In the genomic region with DNA sequence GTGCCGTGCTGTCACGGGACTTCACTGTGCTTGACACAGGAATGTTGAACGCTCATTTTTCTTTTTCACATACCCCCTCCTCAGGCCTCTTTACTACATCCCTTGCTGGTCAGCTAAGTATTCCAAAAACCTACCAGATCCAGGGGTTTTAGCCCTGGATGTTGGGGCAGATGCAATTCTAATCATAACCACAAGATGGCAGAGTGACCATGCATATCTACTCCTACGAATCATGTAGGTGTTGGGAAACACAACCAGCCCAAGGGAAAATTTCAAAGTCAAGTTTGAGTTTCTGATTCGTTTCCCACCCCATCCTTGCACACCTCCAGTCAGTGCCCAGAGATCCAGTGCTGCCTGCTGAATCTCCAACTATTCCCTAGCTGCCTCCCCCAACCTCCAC, we compare ENCODE assay signal across 9 mouse cellular contexts. TPM values are rescaled to one million over a fixed set of nuclear protein-coding genes. Genes with fewer than 3 reads are reported as not detected.
DNase-seq lines count a peak whose midpoint lies in the region; ATAC-seq and TF ChIP-seq lines count a peak whose summit lies in the region.
"Had no signal": no experiment of that assay in that cellular context is flagged by ENCODE, and none has a peak within 500 bp of the region (broad histone marks: within the 10 kb centered on the region; RNA-seq: fewer than 3 reads in every experiment).

No protein-coding gene starts in this region.

- TF ChIP-seq CTCF in cortical plate, adult 2 months (IDR thresholded peaks at IDR 0.05; ENCODE audit: extremely low read depth, insufficient read depth, low read length): peak; percentile 59; the same call in 1 of the 2 replicates
- peak; percentile 84 for TF ChIP-seq CTCF in liver, embryonic 14.5 days (IDR thresholded peaks at IDR 0.05; ENCODE audit: low read depth)

- H3K9me3 ChIP-seq in ES-E14 (ENCODE audit: control insufficient read depth, insufficient read depth, low read depth, low read length): no peaks in the 10 kb centered on the region
- H3K9me3 ChIP-seq in liver, embryonic 14.5 days (ENCODE audit: control insufficient read depth, low read length): no peaks in the 10 kb centered on the region

- 0 out of 2 replicates have a peak overlapping the region, but pooled peaks have one; percentile 1 for H3K9ac ChIP-seq in ES-E14 (ENCODE audit: insufficient read depth, low read depth, low read length, poor library complexity, severe bottlenecking)
- H3K9ac ChIP-seq in liver, embryonic 14.5 days (replicated peaks): no peak overlapping the region

- H3K27me3 ChIP-seq in liver, embryonic 14.5 days (ENCODE audit: control insufficient read depth, insufficient read depth, low read length): no peaks in the 10 kb centered on the region

- H3K27ac ChIP-seq in ES-E14 (ENCODE audit: insufficient read depth, low read depth, low read length, poor library complexity, severe bottlenecking): no peak overlapping the region
- no peak overlapping the region for H3K27ac ChIP-seq in cortical plate, adult 2 months (ENCODE audit: insufficient read depth, low read length)
- no peak overlapping the region for H3K27ac ChIP-seq in liver, embryonic 14.5 days

- peak overlapping the region; percentile 69 for H3K4me2 ChIP-seq in liver, embryonic 14.5 days (ENCODE audit: low read depth)

- no peak for TF ChIP-seq EP300 in liver, embryonic 14.5 days (IDR thresholded peaks at IDR 0.05; ENCODE audit: low read depth)

- peaks cover 12% of the 10 kb centered on the region for H3K36me3 ChIP-seq in ES-E14 (ENCODE audit: control insufficient read depth, insufficient read depth, low read length, poor library complexity, severe bottlenecking)
- H3K36me3 ChIP-seq in liver, embryonic 14.5 days (replicated peaks; ENCODE audit: control insufficient read depth, insufficient read depth, low read depth): no peaks in the 10 kb centered on the region

- no peak overlapping the region for H3K4me3 ChIP-seq in ES-E14 (ENCODE audit: insufficient read depth in 1 of 2, low read depth in 1 of 2, low read length in 2 of 2, poor library complexity in 1 of 2, severe bottlenecking in 1 of 2)
- H3K4me3 ChIP-seq in cortical plate, adult 2 months (ENCODE audit: insufficient read depth, low read length): no peak overlapping the region
- H3K4me3 ChIP-seq in liver, embryonic 14.5 days (ENCODE audit: insufficient read depth in 1 of 2, low read depth in 2 of 2, low read length in 2 of 2): no peak overlapping the region

- H3K4me1 ChIP-seq in ES-E14 (ENCODE audit: control insufficient read depth in 2 of 2, insufficient read depth in 2 of 2, low read length in 2 of 2, poor library complexity in 1 of 2): peaks cover 4 to 16% of the 10 kb centered on the region in 2 experiments
- H3K4me1 ChIP-seq in cortical plate, adult 2 months (ENCODE audit: control insufficient read depth, insufficient read depth, low read length): no peaks in the 10 kb centered on the region
- peaks cover 5 to 15% of the 10 kb centered on the region in 2 experiments for H3K4me1 ChIP-seq in liver, embryonic 14.5 days (replicated peaks; ENCODE audit: control insufficient read depth in 2 of 2, insufficient read depth in 2 of 2, low read length in 1 of 2)

- in situ Hi-C loops in ES-E14 (cut with MboI; ENCODE audit: low sequenced_read_pairs in 2 of 2, unreplicated experiment in 2 of 2): no loop called here

- 16% methylated on average over 5 of the region's 5 CpGs for WGBS in liver, embryonic 14.5 days (ENCODE audit: insufficient replicate concordance)

- peak; percentile 57 to 61 for DNase-seq in B cell, adult 2 months
- peak; percentile 60 for DNase-seq in ES-E14 (ENCODE audit: low read depth, low spot score)
- peak; percentile 57 to 65 for DNase-seq in heart, adult 9 months (ENCODE audit: low spot score in 2 of 2)
- DNase-seq in kidney, postnatal 14 days: peak; percentile 72
- peak in 1 of 3 experiments; percentile 56 for DNase-seq in liver, embryonic 14.5 days (ENCODE audit: low read depth in 3 of 3, low spot score in 3 of 3)
- DNase-seq in ovary, postnatal 36 days (ENCODE audit: low spot score): no peak

- TF ChIP-seq POLR2A in cortical plate, adult 2 months (IDR thresholded peaks at IDR 0.05; ENCODE audit: extremely low read depth, insufficient read depth, low read length): no peak

- no peak for ATAC-seq in liver, embryonic 14.5 days (ENCODE audit: insufficient read depth)
- ATAC-seq in neutrophil, adult 5-6 weeks (ENCODE audit: extremely low read depth, insufficient number of reproducible peaks, low FRiP score, poor library complexity, severe bottlenecking): peak; percentile 45; the same call in 1 of the 2 replicates

TF ChIP-seq in ES-E14, 5 proteins besides CTCF, POLR2A, EP300 and RAD21:
- TF ChIP-seq ZNF384 (IDR thresholded peaks at IDR 0.05; ENCODE audit: low read depth, low read length) (no peak), ZC3H11A (IDR thresholded peaks at IDR 0.05; ENCODE audit: borderline replicate concordance, low read depth, low read length) (peak; percentile 68), MAFK (IDR thresholded peaks at IDR 0.05; ENCODE audit: insufficient read depth, low read depth, low read length) (no peak)

RNA-seq across cellular contexts. Expression of a gene that starts 28.6 kb away (rescaled TPM):
- total RNA-seq in ES-E14 (2012; rRNA removed): 77.3 and 81.8 TPM in 2 replicates
- polyA plus RNA-seq in cortical plate, adult 2 months (2012; rRNA removed): 366 and 370 TPM in 2 replicates
- polyA plus RNA-seq in liver, embryonic 14.5 days (2012; rRNA removed): 9.0 and 10.8 TPM in 2 replicates
- polyA plus RNA-seq in liver, embryonic 14.5 days (2014; fragmentation: Nextera tagmentation; extraction: Ambion mirVana): 11.6 and 11.7 TPM in 2 replicates
- 16.6 and 17.7 TPM in 2 replicates for total RNA-seq in neutrophil, adult 5-6 weeks (2017)

RNA-seq across cellular contexts. Expression of a gene that starts 55.6 kb away (rescaled TPM):
- total RNA-seq in ES-E14 (2012; rRNA removed): 2.6 TPM in 2 replicates
- 52.6 and 59.8 TPM in 2 replicates for polyA plus RNA-seq in cortical plate, adult 2 months (2012; rRNA removed)
- polyA plus RNA-seq in liver, embryonic 14.5 days (2012; rRNA removed): 0.08 and 0.10 TPM in 2 replicates
- polyA plus RNA-seq in liver, embryonic 14.5 days (2014; fragmentation: Nextera tagmentation; extraction: Ambion mirVana): 0.08 and 0.17 TPM in 2 replicates
- not detected in 2 replicates for total RNA-seq in neutrophil, adult 5-6 weeks (2017)
- total RNA-seq: gastrocnemius, postnatal 36 days had no signal
